Mouse (Mus musculus) frontal cortex, postnatal 10 days (tissue): ENCODE data around the gene Lce1e.
"Not testable (repeated sequence)": the region's sequence is repeated elsewhere in the genome, so short reads cannot be mapped to it uniquely, and the experiment has no call there.

Experiments used
- DNase-seq, 2 experiments: peaks; one replicate each; pipeline ENCODE4 v3.0.0; 2022; ENCODE audit warnings: low spot score in 2 of 2, mixed read lengths in 1 of 2

Gene Lce1e

DNA sequence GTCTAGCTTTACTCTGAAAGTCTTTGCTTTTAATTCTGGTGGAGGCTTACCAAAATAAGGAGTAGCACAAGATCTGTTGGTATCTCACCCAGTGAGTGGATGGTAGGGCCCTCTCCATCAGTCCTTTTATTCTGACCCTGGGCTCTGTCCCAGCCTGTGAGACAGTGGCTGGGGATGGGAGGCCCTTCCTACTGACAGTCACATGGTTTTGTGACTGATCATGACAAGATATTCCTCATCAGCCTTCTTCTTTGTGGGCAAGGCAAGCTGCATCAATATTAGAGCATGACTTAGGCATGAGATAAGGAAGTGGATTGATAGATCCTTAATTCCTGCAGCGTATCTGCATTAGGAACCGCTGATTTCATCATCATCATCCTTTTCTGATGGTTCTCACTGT is at the start of gene Lce1e:
Lce1e (minus strand) TSS at position 101 of the 400 bp plus-strand sequence.
- DNase-seq: no peak

DNA sequence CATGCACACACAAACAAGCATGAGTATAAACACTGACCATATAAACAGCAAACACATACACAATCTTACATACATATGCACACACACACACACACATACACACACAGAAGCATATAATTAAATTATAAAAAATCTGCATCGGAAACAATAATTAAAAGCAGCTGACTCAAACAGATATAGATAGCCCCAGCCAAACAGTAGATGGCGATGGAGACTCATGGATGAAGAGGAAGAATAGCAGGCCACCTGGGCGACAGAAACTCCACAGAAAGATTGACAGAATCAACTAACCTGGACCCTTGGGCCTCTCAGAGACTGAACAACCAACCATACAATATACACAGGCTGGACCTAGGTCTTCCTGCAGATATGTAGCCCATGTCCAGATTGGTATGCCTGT is 44.3 kb upstream of the Lce1e start:
- no peak for DNase-seq

- no peak for DNase-seq
Observed at GRCm38 (mm10) chr3:92752238-92752637, 43.4 kb upstream of the Lce1e start, which contains the start of gene Lce1g. Gene Lce1g, minus strand, starts transcription at chr3:92752338.

GRCm38 (mm10) chr3:92738996-92739395 is 30.1 kb upstream of the Lce1e start, which contains the start of gene Gm38119:
Gene Gm38119, minus strand, starts transcription at chr3:92739096.
- DNase-seq: no peak

DNA sequence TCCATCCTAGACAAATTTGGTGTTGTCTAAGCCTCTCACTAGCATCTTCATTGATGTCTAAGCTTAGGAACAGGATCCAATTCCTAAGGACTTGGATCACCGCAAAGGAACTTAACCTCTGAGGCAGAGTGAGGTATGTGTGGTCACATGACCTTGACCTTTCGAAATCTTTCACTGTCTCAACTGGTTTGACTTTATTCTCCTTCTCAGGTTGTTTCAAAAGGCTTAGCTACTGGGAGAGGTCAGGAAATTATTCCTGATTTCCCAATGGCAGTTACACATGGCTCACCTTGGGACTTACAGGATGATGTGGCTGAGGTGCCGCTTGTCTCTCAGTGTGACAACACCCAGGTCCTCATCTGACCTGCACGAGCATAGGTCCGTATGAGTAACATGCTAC is 13.8 kb upstream of the Lce1e start:
- no peak for DNase-seq

GRCm38 (mm10) chr3:92720250-92720649 is 11.4 kb upstream of the Lce1e start, which contains the start of gene Lce1f:
Gene Lce1f, minus strand, starts transcription at chr3:92720350.
- no peak for DNase-seq

GRCm38 (mm10) chr3:92715122-92715521 is 6.2 kb upstream of the Lce1e start:
- no peak for DNase-seq

DNA sequence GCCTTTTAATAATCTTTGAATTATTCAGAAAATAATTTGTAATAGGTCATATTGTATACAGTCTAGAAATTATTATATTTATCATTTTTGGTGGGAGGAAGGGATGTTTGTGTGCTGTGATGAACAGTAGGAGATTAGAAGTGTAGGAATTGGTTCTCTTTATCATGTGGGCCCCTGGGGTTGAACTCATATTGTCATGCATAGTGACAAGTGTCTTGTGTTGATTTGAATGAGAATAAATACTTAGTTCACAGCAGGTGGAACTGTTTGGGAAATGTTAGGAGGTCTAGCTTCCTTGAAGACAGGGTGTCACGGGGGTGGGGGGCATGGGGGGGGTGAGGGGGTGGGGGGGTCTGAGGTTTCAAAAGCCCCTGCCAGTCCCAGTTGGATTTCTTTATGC is 14.3 kb downstream of the Lce1e start:
- no peak for DNase-seq

GRCm38 (mm10) chr3:92691688-92692087 is 17.2 kb downstream of the Lce1e start:
- no peak for DNase-seq

- DNase-seq: not testable (repeated sequence)
Observed at GRCm38 (mm10) chr3:92689154-92689553, 19.7 kb downstream of the Lce1e start.

DNA sequence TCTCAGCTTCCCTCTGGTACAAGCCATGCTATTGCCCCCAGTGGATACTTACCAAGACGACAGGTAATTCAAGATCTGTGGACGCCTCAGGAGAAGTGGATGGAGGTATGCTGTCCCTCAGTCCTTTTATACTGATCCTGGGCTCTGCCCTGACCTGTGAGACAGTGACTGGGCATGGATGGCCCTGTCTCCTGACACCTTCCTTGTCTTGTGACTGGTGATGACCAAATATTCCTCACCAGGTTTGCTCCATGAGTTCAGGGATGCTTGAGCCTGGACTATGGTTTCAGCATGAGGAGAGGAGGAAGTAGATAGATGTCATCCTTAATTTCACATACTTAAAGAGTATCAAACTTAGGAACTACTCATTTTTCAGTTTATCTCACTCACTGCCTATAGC is 21.8 kb downstream of the Lce1e start, which contains the start of gene Lce1d:
Lce1d (minus strand) TSS at position 101 of the 400 bp plus-strand sequence.
- DNase-seq: no peak

DNA sequence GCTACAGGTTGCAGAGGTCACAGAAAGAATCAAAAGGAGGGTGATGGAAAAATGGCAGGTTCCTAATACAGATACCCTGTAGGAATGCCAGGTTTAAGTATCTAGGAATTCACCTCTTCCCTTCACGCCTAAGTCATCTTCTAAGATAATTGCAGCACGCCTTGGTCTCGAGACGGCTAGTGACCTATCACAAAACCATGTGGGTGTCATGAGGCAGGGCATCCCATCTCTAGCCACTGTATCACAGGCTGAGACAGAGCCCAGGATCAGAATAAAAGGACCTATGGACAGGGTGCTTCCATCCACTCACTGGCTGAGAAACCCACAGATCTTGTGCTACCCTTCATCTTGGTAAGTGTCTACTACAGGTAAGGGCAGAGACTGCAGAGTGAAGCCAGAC is 29.9 kb downstream of the Lce1e start, which contains the start of gene Lce1c:
Lce1c (plus strand) TSS at position 301 of the 400 bp plus-strand sequence.
- no peak for DNase-seq

DNA sequence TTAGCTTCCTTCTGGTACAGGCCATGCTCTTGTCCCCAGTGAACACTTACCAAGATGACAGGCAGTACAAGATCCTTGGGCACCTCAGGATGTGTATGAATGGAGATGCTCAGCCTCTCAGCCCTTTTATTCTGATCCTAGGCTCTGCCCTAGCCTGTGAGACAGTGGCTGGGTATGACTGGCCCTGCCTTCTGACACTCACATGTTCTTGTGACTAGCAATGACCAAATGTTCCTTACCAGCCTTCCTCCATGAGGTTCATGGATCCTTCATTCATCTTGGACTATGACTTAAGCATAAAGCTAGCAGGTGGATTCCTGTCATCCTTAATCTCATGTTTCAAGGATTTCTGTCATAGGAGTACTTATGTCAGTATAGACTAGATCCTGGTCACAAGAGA is 38.7 kb downstream of the Lce1e start, which contains the start of gene Lce1a2:
Lce1a2 (minus strand) TSS at position 101 of the 400 bp plus-strand sequence.
- DNase-seq: no peak
